Mouse (Mus musculus): ENCODE measurements around the gene Lingo3. TPM values are rescaled to one million over a fixed set of nuclear protein-coding genes. Genes with fewer than 3 reads are reported as not detected.

The Lingo3 gene
- polyA plus RNA-seq, 1 experiment from 2014 or later: 1.2 TPM

DNA sequence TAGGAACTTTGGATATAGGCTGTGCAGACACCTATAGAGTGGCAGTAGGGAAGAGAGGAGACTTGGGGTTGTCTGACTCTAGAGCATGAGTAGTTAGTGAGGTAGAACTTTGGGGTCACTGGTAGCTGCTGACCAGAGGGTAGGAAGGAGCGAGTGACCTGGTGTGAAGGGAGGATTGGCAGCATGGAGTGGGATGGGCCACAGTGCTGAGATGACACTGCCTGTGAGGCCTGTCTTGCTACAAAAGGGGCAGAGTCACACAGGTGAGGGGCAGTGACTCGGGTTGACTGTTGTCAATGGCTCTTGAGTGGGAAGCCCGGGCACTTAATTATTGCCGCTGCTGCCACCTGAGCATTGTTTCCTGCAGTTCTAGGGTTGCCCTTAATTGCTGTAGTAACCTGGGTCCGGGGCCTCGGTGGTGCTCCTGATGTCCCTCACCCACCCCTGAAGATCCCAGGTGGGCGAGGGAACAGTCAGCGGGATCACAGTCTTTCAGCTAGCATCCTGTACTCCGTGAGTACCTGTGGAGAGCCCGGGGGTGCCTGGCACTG, 15.9 kb downstream of the Lingo3 start:
- no peaks in the 10 kb centered on the region; the same call in 1 of the 2 replicates for H3K36me3 ChIP-seq (ENCODE audit: control insufficient read depth, insufficient read depth, low read length)
- H3K4me2 ChIP-seq (ENCODE audit: low read depth, low read length, severe bottlenecking): peak overlapping the region; percentile 97
- no peak for ATAC-seq (replicated peaks; ENCODE audit: low FRiP score)
- no peaks in the 10 kb centered on the region for H3K27me3 ChIP-seq (ENCODE audit: control insufficient read depth, insufficient read depth, low read length)
- WGBS: 89% methylated on average over 10 of the region's 10 CpGs
- no peak overlapping the region for H3K27ac ChIP-seq (ENCODE audit: low read depth, low read length)
- no peak for DNase-seq (ENCODE audit: low spot score)
- no peaks in the 10 kb centered on the region for H3K9me3 ChIP-seq (ENCODE audit: control insufficient read depth, low read length)
- peak overlapping the region; percentile 82 for H3K9ac ChIP-seq (ENCODE audit: low read length)
- peak overlapping the region; percentile 59 for H3K4me3 ChIP-seq (ENCODE audit: low read depth, low read length)
- H3K4me1 ChIP-seq (replicated peaks; ENCODE audit: control insufficient read depth, insufficient read depth, low read length): peaks cover 18% of the 10 kb centered on the region

DNA sequence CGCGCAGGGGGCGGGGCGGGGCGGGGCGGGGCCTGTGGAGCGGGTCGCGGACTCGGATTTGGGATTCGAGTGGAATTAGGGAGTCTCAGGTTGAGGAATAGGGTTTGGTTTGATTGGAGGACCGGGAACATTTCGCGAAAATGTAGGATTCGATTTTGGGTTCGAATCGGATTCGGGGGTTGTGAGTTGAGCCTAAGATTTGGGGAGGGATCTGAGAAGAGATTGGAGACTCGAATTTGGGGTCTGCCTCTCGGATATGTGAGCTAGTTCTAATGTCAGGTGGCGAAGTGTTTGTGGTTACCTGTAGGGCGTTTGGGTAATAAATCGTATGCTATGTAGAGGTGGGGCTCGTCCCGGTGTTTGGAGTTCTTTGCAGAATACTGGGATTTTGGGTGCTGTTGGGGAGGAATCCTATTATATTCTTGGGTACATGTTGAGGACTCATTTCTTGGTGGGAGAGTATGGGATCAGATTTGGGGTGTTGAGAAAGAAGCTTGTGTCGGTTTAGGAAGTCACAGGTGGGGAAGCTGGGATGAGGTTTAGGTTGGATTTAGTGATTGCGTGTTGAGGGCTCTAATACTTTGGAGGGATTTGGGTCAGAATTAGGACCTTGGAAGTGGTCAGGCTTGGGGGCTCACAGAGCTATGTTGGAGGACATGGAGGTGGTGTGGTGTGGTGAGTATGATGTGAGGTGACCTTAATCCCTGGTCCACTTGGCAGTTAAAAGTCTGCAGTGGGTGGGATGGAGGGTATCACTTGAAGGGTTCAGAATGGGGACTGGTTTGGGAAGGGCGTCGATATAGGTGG, 16.6 kb downstream of the Lingo3 start:
- Histone ChIP-seq H3K4me3 (ENCODE audit: low read depth, low read length) (peak overlapping the region; percentile 59), H3K27me3 (ENCODE audit: control insufficient read depth, insufficient read depth, low read length) (no peaks in the 10 kb centered on the region), H3K27ac (ENCODE audit: low read depth, low read length) (peak overlapping the region; percentile 78), H3K4me1 (replicated peaks; ENCODE audit: control insufficient read depth, insufficient read depth, low read length) (peaks cover 18% of the 10 kb centered on the region), H3K9me3 (ENCODE audit: control insufficient read depth, low read length) (no peaks in the 10 kb centered on the region), H3K36me3 (ENCODE audit: control insufficient read depth, insufficient read depth, low read length) (no peaks in the 10 kb centered on the region; the same call in 1 of the 2 replicates), H3K9ac (ENCODE audit: low read length) (peak overlapping the region; percentile 82), H3K4me2 (ENCODE audit: low read depth, low read length, severe bottlenecking) (peak overlapping the region; percentile 97)
- ATAC-seq (replicated peaks; ENCODE audit: low FRiP score) (no peak), DNase-seq (ENCODE audit: low spot score) (no peak)
- WGBS: 9% methylated on average over 29 of the region's 29 CpGs

GRCm38 (mm10) chr10:80826151-80827062, 17.4 kb downstream of the Lingo3 start, which contains the start of gene Oaz1:
Gene Oaz1 (plus strand): TSS chr10:80826656.
- Histone ChIP-seq H3K4me1 (replicated peaks; ENCODE audit: control insufficient read depth, insufficient read depth, low read length) (peaks cover 17% of the 10 kb centered on the region), H3K9me3 (ENCODE audit: control insufficient read depth, low read length) (no peaks in the 10 kb centered on the region), H3K4me2 (ENCODE audit: low read depth, low read length, severe bottlenecking) (peak within 1 kb of the TSS; percentile 97), H3K4me3 (ENCODE audit: low read depth, low read length) (peak within 1 kb of the TSS; percentile 59), H3K27ac (ENCODE audit: low read depth, low read length) (peak within 1 kb of the TSS; percentile 78), H3K9ac (ENCODE audit: low read length) (peak within 1 kb of the TSS; percentile 82), H3K36me3 (ENCODE audit: control insufficient read depth, insufficient read depth, low read length) (no peaks in the 10 kb centered on the region; the same call in 1 of the 2 replicates), H3K27me3 (ENCODE audit: control insufficient read depth, insufficient read depth, low read length) (no peaks in the 10 kb centered on the region)
- ATAC-seq (replicated peaks; ENCODE audit: low FRiP score) (peak; percentile 96), DNase-seq (ENCODE audit: low spot score) (peak; percentile 98)
- under 1% methylated on average over 76 of the region's 82 CpGs for WGBS

- Histone ChIP-seq H3K9me3 (ENCODE audit: control insufficient read depth, low read length) (no peaks in the 10 kb centered on the region), H3K27me3 (ENCODE audit: control insufficient read depth, insufficient read depth, low read length) (no peaks in the 10 kb centered on the region), H3K36me3 (ENCODE audit: control insufficient read depth, insufficient read depth, low read length) (no peaks in the 10 kb centered on the region; the same call in 1 of the 2 replicates), H3K4me3 (ENCODE audit: low read depth, low read length) (no peak overlapping the region), H3K4me1 (replicated peaks; ENCODE audit: control insufficient read depth, insufficient read depth, low read length) (peaks cover 7% of the 10 kb centered on the region), H3K27ac (ENCODE audit: low read depth, low read length) (no peak overlapping the region), H3K9ac (ENCODE audit: low read length) (no peak overlapping the region), H3K4me2 (ENCODE audit: low read depth, low read length, severe bottlenecking) (no peak overlapping the region)
- ATAC-seq (replicated peaks; ENCODE audit: low FRiP score) (no peak), DNase-seq (ENCODE audit: low spot score) (no peak)
- WGBS: 83% methylated on average over 2 of the region's 2 CpGs
Measured at GRCm38 (mm10) chr10:80824827-80825226, 19.0 kb downstream of the Lingo3 start.

DNA sequence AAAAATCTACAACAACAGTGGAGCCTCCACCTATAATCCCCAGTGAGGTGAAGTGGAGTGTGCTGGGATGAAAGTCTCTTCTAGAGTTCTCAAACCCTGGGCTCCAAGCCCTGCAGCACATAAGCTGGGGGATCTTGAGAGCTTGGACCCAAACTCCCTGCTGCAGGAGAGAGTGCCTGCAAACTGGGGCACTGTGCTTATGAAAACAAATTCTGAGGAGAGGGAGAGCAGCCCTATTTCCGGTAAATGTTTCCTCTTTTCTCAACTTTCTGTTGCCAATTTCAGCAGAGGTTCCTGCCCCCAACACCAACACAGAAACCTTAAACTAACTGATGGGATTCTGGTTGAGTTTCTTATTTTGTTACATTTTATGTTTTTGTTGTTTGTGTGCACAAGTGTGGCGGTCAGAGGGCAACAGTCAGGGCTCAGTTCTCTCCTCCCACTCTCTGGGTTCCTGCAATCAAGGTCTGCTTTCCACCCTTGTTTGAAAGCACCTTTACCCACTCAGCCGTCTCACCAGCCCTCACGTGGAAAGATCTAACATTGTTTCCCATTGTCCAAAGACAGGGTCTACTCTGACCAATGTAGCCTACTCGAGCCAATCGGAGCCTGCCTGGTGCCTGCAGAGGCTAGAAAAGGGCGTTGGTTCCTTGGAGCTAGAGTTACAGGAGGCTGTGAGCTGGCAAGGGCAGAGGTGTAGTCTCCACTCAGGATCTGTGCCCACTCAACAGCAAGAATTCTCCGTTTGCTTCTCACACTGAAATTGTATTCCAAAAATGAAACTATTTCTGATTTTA, 19.8 kb downstream of the Lingo3 start:
- ATAC-seq (replicated peaks; ENCODE audit: low FRiP score) (no peak), DNase-seq (ENCODE audit: low spot score) (no peak)
- Histone ChIP-seq H3K27ac (ENCODE audit: low read depth, low read length) (no peak overlapping the region), H3K4me1 (replicated peaks; ENCODE audit: control insufficient read depth, insufficient read depth, low read length) (peaks cover 7% of the 10 kb centered on the region), H3K9ac (ENCODE audit: low read length) (no peak overlapping the region), H3K9me3 (ENCODE audit: control insufficient read depth, low read length) (no peaks in the 10 kb centered on the region), H3K4me2 (ENCODE audit: low read depth, low read length, severe bottlenecking) (no peak overlapping the region), H3K4me3 (ENCODE audit: low read depth, low read length) (no peak overlapping the region), H3K36me3 (ENCODE audit: control insufficient read depth, insufficient read depth, low read length) (no peaks in the 10 kb centered on the region), H3K27me3 (ENCODE audit: control insufficient read depth, insufficient read depth, low read length) (no peaks in the 10 kb centered on the region)
- 74% methylated on average over 8 of the region's 8 CpGs for WGBS

GRCm38 (mm10) chr10:80823316-80823715, 20.5 kb downstream of the Lingo3 start:
- Histone ChIP-seq H3K27me3 (ENCODE audit: control insufficient read depth, insufficient read depth, low read length) (no peaks in the 10 kb centered on the region), H3K4me1 (replicated peaks; ENCODE audit: control insufficient read depth, insufficient read depth, low read length) (peaks cover 7% of the 10 kb centered on the region), H3K4me2 (ENCODE audit: low read depth, low read length, severe bottlenecking) (no peak overlapping the region), H3K36me3 (ENCODE audit: control insufficient read depth, insufficient read depth, low read length) (no peaks in the 10 kb centered on the region), H3K27ac (ENCODE audit: low read depth, low read length) (no peak overlapping the region), H3K9ac (ENCODE audit: low read length) (no peak overlapping the region), H3K4me3 (ENCODE audit: low read depth, low read length) (no peak overlapping the region), H3K9me3 (ENCODE audit: control insufficient read depth, low read length) (no peaks in the 10 kb centered on the region)
- no peak for DNase-seq (ENCODE audit: low spot score)
- WGBS: 94% methylated on average over 1 of the region's 1 CpGs
- no peak for ATAC-seq (replicated peaks; ENCODE audit: low FRiP score)

GRCm38 (mm10) chr10:80822528-80822927, 21.3 kb downstream of the Lingo3 start:
- WGBS: 91% methylated on average over 5 of the region's 5 CpGs
- Histone ChIP-seq H3K9me3 (ENCODE audit: control insufficient read depth, low read length) (no peaks in the 10 kb centered on the region), H3K4me3 (ENCODE audit: low read depth, low read length) (no peak overlapping the region), H3K27ac (ENCODE audit: low read depth, low read length) (no peak overlapping the region), H3K36me3 (ENCODE audit: control insufficient read depth, insufficient read depth, low read length) (no peaks in the 10 kb centered on the region), H3K4me2 (ENCODE audit: low read depth, low read length, severe bottlenecking) (no peak overlapping the region), H3K27me3 (ENCODE audit: control insufficient read depth, insufficient read depth, low read length) (no peaks in the 10 kb centered on the region), H3K9ac (ENCODE audit: low read length) (no peak overlapping the region), H3K4me1 (replicated peaks; ENCODE audit: control insufficient read depth, insufficient read depth, low read length) (peaks cover 2% of the 10 kb centered on the region; the same call in 1 of the 2 replicates)
- DNase-seq (ENCODE audit: low spot score) (no peak), ATAC-seq (replicated peaks; ENCODE audit: low FRiP score) (no peak)

GRCm38 (mm10) chr10:80821991-80822390, 21.8 kb downstream of the Lingo3 start:
- Histone ChIP-seq H3K27ac (ENCODE audit: low read depth, low read length) (no peak overlapping the region), H3K4me2 (ENCODE audit: low read depth, low read length, severe bottlenecking) (no peak overlapping the region), H3K4me3 (ENCODE audit: low read depth, low read length) (no peak overlapping the region), H3K27me3 (ENCODE audit: control insufficient read depth, insufficient read depth, low read length) (no peaks in the 10 kb centered on the region), H3K4me1 (replicated peaks; ENCODE audit: control insufficient read depth, insufficient read depth, low read length) (no peaks in the 10 kb centered on the region), H3K36me3 (ENCODE audit: control insufficient read depth, insufficient read depth, low read length) (no peaks in the 10 kb centered on the region), H3K9ac (ENCODE audit: low read length) (no peak overlapping the region), H3K9me3 (ENCODE audit: control insufficient read depth, low read length) (no peaks in the 10 kb centered on the region)
- WGBS: 31% methylated on average over 2 of the region's 2 CpGs
- DNase-seq (ENCODE audit: low spot score) (no peak), ATAC-seq (replicated peaks; ENCODE audit: low FRiP score) (no peak)

Data from forebrain, embryonic 11.5 days (tissue).